Mouse (Mus musculus): ENCODE measurements around the gene Ccnj.
A peak's percentile ranks its signal among the peaks of the same experiment; 100 is the strongest.

The Ccnj gene

DNA sequence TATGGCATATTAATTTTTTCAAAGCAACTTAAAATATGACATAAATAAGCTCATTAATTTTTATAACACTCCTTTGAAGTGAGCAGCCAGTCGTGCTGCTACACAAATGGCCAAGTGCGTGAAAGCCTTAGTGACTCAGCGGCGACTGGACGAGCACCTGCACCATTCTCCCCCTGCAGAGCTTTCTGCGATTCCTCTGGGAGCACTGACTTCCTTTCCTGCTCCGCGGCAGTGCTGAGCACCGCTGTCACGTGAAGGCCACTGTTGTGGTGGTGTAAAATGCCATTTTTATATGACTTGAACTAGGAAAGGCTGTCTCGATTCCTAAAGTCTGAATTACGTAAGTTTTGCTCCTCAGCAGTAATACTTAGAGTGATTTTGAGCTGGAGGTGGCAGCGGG lies 10.5 kb downstream of the Ccnj start:
- no peak for DNase-seq (ENCODE audit: low read depth, low spot score)

DNA sequence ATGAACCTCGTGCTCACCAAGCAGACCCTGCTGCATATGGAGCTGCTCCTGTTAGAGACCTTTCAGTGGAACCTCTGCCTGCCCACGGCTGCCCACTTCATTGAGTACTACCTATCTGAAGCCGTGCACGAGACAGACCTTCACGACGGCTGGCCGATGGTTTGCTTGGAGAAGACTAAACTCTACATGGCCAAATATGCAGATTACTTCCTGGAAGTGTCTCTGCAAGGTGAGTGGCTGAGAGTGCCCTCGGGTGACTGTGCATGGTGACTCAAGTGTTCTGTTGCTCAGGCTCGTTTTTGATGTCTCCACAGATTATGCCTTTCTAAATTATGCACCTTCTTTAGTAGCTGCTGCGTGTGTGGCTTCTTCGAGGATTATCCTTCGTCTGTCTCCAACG lies 13.7 kb downstream of the Ccnj start:
- no peak for DNase-seq (ENCODE audit: low read depth, low spot score)

DNA sequence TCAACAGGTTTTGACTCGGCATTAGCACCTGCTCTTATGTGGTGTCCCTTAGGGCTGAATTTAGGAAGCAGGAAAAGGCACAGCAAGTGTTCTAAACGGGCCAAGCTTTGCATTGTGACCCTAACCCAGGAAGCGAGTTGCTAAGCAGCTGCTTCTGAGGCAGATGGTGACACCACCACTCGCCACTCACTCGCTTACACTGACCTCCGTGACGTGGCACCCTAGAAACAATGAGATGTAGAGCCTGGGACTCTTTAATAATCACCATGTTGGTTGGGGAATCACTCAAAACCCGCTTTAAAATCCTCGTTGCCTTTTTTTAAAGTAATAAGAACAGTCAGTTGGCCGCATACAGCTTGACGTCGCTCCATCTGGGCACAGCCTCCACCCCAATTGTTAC lies 18.3 kb downstream of the Ccnj start:
- DNase-seq (ENCODE audit: low read depth, low spot score), result no peak

- DNase-seq (ENCODE audit: low read depth, low spot score), result no peak
These were observed 28.5 kb downstream of the Ccnj start for GRCm38 (mm10) chr19:40859555-40859954.

DNA sequence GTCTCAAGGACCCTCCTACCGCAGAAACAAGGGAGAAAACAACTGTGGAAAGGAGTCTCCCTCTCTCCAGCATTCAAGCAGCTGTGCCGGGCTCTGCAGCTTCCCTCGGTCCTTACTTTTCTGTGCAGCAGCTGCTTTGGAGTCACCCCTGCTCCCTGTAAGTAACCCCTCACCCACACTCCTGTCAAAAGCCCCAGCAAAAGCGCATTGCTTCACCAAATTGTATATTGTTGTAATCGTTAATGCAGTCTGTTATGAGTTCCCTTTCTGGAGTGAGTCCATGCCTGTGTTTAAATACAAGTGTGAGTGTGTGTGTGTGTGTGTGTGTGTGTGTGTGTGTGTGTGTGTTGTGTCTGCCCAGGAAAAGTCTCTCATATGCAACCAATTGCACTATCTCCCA lies 37.2 kb downstream of the Ccnj start:
- DNase-seq (ENCODE audit: low read depth, low spot score), result no peak

GRCm38 (mm10) chr19:40869425-40870105 lies 38.5 kb downstream of the Ccnj start:
- DNase-seq (ENCODE audit: low read depth, low spot score), result no peak

DNA sequence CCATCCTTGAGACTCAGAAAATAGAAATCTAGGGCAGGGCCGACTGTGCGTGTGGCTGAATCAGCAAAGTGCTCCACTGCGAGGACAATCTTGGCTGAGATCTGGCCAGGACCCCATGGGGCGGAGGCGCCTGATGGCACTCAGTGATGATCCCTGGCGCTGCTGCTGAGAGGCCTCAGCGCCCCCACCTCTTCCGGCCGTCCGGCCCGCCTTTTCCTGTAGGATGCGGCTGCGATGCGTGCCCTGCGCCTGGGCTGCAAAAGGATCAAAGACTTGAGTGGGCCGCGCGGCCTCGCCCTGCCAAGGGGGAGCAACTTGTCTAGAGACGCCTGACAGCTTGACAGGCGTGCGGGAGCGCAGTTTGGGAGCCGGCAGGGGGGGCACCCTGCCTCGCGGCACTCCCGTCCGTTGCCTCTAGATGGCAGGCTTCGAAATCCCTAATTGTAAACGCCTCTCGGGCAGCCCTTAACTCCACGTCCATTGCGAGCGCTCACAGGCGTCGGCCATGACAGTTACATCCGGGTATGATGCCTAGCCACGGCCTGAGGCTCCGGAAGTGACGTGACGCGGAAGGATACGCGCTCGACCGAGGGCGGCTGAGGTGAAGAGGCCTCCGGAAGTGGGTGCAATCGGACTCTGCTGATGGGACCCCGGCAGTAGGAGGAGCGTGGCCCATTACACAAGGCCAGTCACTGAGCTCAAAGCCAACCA lies 42.0 kb downstream of the Ccnj start:
- DNase-seq (ENCODE audit: low read depth, low spot score), result no peak

GRCm38 (mm10) chr19:40881700-40882099 lies 50.6 kb downstream of the Ccnj start:
- DNase-seq (ENCODE audit: low read depth, low spot score), result no peak

GRCm38 (mm10) chr19:40888887-40889286 lies 57.8 kb downstream of the Ccnj start:
- DNase-seq (ENCODE audit: low read depth, low spot score), result no peak

GRCm38 (mm10) chr19:40894071-40894506 lies 63.0 kb downstream of the Ccnj start:
- DNase-seq (ENCODE audit: low read depth, low spot score), result no peak

DNA sequence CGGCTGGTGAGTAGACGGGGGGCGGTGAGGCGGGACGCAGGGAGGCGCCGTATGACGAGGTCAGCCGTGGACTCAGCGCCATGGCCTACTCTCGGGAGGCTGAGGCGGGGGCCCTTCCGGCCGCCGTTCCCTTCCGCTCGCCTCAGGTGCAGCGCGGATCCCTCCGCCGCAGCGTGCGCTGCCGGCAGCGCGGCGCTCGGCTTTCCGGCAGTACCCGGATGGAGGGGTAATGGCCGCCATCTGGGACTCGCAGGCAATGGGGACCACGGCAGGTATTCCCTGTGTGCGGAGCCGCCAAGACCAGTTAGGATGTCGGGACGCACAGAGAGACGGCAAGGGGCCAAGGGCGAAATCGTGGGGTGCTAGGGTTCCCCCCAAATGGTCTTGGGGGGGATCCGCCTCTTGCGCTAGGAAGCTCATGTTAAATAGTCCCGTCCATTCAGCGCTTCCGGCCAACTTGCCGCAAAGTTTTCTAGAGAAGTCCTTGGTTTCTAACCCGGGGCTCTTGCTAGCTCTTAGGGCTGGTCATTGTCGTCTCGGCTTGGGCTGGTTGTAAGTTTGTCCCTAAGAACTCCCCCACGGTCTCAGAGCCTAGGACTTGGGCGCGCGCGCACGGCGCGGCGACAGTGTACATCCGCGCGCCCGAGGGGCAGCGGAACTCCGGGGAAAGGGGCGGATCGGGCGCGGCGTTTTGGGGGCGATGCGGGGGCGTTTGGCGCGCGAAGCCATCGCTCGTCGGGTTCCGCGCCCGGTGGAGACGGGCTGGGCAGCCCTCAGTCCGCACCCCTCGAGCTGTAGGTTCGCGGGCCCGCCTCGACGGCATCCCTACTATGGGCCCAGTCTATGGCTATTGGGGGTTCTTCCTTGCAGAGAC lies 63.7 kb downstream of the Ccnj start, which contains the start of gene Zfp518a:
Zfp518a (plus strand) TSS at position 187 of the 874 bp plus-strand sequence.
- peak; percentile 99 for DNase-seq (ENCODE audit: low read depth, low spot score)

- no peak for DNase-seq (ENCODE audit: low read depth, low spot score)
These were observed 64.3 kb downstream of the Ccnj start for GRCm38 (mm10) chr19:40895393-40895703.

Measured in A20 (cell line).